Mouse (Mus musculus) stomach, postnatal 0 days (tissue): ENCODE data around the gene Pgpep1.

Experiments used
- CTCF ChIP-seq: IDR thresholded peaks from 2 replicates; pipeline ENCODE4 v1.5.1; 2016; ENCODE audit warnings: antibody characterized with exemption, low read depth, mild to moderate bottlenecking, moderate library complexity
- EP300 ChIP-seq: optimal IDR thresholded peaks from 2 replicates; pipeline ENCODE3; 2016; ENCODE audit warnings: antibody characterized with exemption

GRCm38 (mm10) chr8:70647343-70648163 is 12.6 kb downstream of the Pgpep1 start:
- TF ChIP-seq CTCF = no peak
- TF ChIP-seq EP300 = no peak
